Mouse (Mus musculus) G1E (cell line): ENCODE results near the gene Apc2. TPM values are rescaled to one million over a fixed set of nuclear protein-coding genes. Genes with fewer than 3 reads are reported as not detected.

Experiments
- ATAC-seq: 2 replicates; pipeline ENCODE4 v1.8.0; 2016; ENCODE audit warnings: mild to moderate bottlenecking; ENCODE audit not compliant: insufficient number of reproducible peaks, poor library complexity, low FRiP score, severe bottlenecking; ENCODE audit errors: extremely low read depth
- DNase-seq: peaks from one replicate; pipeline ENCODE4 v3.0.0; 2012; ENCODE audit warnings: low spot score
- H3K27me3 ChIP-seq: 2 replicates; pipeline ENCODE4 v1.6.1; 2012; ENCODE audit warnings: mild to moderate bottlenecking, low read length, inconsistent platforms; ENCODE audit not compliant: insufficient read depth
- H3K36me3 ChIP-seq: replicated peaks from 2 replicates; pipeline ENCODE3; 2012; ENCODE audit warnings: mild to moderate bottlenecking, inconsistent platforms
- H3K4me1 ChIP-seq: 2 replicates; pipeline ENCODE4 v1.6.1; 2012; ENCODE audit warnings: low read depth, low read length, inconsistent platforms, mixed read lengths; ENCODE audit not compliant: insufficient read depth
- H3K4me3 ChIP-seq: 2 replicates; pipeline ENCODE4 v1.5.1; 2012; ENCODE audit warnings: low read depth, mild to moderate bottlenecking, inconsistent platforms, low read length, moderate library complexity, mixed read lengths
- H3K9me3 ChIP-seq: replicated peaks from 2 replicates; pipeline ENCODE4 v1.6.1; 2012; ENCODE audit warnings: inconsistent platforms
- CTCF ChIP-seq: IDR thresholded peaks from 2 replicates; pipeline ENCODE4 v1.5.1; 2012; ENCODE audit warnings: low read depth, low read length, inconsistent platforms, mixed read lengths
- GATA1 ChIP-seq: IDR thresholded peaks from 2 replicates; pipeline ENCODE4 v1.6.1; 2012; ENCODE audit warnings: borderline replicate concordance, low read length, inconsistent platforms, mixed read lengths
- GATA2 ChIP-seq: IDR thresholded peaks from 2 replicates; pipeline ENCODE4 v1.6.1; 2012; ENCODE audit warnings: low read depth, low read length, inconsistent platforms, borderline replicate concordance
- POLR2AphosphoS5 ChIP-seq: IDR thresholded peaks from 2 replicates; pipeline ENCODE4 v1.6.1; 2012; ENCODE audit warnings: low read depth, low read length, inconsistent platforms; ENCODE audit not compliant: insufficient replicate concordance
- TAL1 ChIP-seq: conservative IDR thresholded peaks from 2 replicates; pipeline ENCODE4 v1.6.1; 2012; ENCODE audit warnings: low read depth, low read length, inconsistent platforms, mixed read lengths
- polyA plus RNA-seq: library from polyadenylated mRNA; stranded (reverse); fragments of >175 nt; gene quantifications from 2 replicates; pipeline ENCODE4 v1.2.3, GENCODE M21; 2012
- total RNA-seq, 2 experiments: library from RNA; stranded (forward) in 1 of 2; stranded (reverse) in 1 of 2; fragments of 200-1000 nt in 1 of 2; fragments of >200 nt in 1 of 2; fragmentation: Nextera tagmentation in 1 of 2; gene quantifications; 2 replicates each; pipeline ENCODE4 v1.2.3; 2014 to 2017

The Apc2 gene
- total and polyA plus RNA-seq, 3 experiments: 0.02 to 0.23 (median 0.11) TPM

DNA sequence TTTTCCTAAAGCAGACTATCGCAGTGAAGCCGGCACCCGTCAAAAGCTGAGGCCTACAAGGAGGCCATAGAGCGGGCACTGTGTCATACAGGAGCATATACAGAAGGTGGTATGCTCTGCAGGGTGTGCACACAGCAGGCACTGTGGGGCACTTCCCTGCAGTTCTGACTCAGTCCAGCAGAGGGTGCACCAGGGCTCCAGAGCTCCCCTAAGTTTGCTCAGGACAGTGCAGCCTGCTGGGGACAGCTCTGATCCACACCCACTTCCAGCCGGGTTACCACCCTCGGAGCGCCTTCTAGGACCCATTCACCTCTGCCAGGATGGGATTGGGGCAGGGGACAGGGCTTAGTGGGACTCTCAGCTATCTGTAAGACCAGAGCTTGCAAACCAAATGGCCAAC, 54.5 kb downstream of the Apc2 start:
- peak; percentile 97 for TF ChIP-seq CTCF
- TF ChIP-seq POLR2AphosphoS5: no peak
- ATAC-seq: peak; percentile 69
- no peaks in the 10 kb centered on the region for H3K9me3 ChIP-seq
- H3K27me3 ChIP-seq: peaks cover 61% of the 10 kb centered on the region
- DNase-seq: peak; percentile 70
- H3K4me3 ChIP-seq: no peak overlapping the region
- H3K4me1 ChIP-seq: peaks cover 64% of the 10 kb centered on the region
- H3K36me3 ChIP-seq: peaks cover 4% of the 10 kb centered on the region

DNA sequence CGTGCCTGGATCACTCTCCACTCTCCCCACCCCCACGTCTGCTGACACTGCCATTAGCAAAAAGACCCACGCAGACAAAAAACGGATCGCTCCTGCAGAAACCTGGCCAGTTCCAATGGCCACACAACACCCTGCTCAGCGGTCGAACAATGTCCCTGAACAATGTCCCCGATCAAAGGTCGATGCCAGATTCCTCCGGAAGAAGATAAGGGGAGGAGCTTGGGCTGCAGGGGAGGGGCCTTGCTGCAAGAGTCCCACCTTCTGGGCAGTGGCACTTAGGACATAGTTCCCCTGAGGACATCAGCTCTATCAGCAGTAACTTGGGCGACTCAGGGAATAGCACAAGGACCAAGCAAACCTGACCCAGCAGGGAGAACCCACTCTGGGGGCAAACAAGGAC, 56.1 kb downstream of the Apc2 start:
- Histone ChIP-seq H3K36me3 (no peaks in the 10 kb centered on the region), H3K27me3 (peaks cover 77% of the 10 kb centered on the region), H3K4me3 (no peak overlapping the region), H3K9me3 (no peaks in the 10 kb centered on the region), H3K4me1 (peaks cover 56% of the 10 kb centered on the region)
- DNase-seq: no peak
- TF ChIP-seq GATA2 (no peak), TAL1 (no peak), POLR2AphosphoS5 (no peak)
- ATAC-seq: no peak

DNA sequence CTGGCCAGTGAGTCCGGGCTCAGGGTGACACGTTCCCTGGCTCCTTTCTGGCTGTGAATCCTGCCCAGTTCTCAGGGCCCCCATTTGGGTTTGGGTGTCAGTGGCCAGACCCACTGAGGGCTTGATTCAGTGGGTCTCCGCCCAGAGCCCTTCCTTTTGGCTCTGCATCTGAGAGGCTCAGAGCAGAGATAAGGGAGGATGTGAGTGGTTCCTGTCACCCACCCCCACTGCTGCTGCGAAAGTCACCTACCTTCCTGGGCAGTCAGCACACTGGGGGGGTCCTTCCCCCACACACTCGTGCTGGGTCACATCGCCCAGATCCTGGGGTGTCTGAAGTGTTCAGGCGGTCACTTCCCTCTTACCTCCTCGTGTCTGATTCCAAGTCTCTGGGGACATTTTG, 57.0 kb downstream of the Apc2 start:
- Histone ChIP-seq H3K4me3 (no peak overlapping the region), H3K27me3 (peaks cover 86% of the 10 kb centered on the region)
- ATAC-seq: no peak

DNA sequence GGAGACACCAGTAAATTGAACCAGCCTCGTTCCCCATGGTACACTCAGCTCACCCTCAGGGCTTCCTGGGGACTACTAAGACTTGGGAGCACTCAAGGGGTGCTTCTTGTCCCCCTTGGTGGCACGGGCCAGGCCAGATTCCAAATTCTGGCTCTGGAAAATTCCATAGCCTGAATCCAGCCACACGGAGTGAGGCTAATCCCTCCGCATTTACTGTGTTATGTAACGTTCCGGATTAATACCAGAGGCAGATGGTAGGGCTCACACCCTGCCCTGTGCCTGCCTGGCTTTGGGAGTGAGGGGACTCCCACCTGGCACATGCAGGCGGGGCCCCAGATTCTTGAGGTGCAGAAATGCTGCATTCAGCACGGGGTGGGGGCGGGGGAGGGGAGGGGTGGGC, 59.7 kb downstream of the Apc2 start:
- H3K4me1 ChIP-seq: peaks cover 24% of the 10 kb centered on the region
- ATAC-seq (no peak), DNase-seq (no peak)
- no peak for TF ChIP-seq CTCF
- TF ChIP-seq TAL1: no peak
- no peak for TF ChIP-seq GATA1
- TF ChIP-seq POLR2AphosphoS5: no peak
- TF ChIP-seq GATA2: no peak
- H3K36me3 ChIP-seq: no peaks in the 10 kb centered on the region
- no peak overlapping the region for H3K4me3 ChIP-seq
- no peaks in the 10 kb centered on the region for H3K9me3 ChIP-seq
- peaks cover 96% of the 10 kb centered on the region for H3K27me3 ChIP-seq

More for the DNA sequence above, 57.0 kb downstream of the Apc2 start:
- H3K4me1 ChIP-seq: peaks cover 48% of the 10 kb centered on the region
- DNase-seq: no peak
- no peaks in the 10 kb centered on the region for H3K36me3 ChIP-seq
- TF ChIP-seq POLR2AphosphoS5: no peak
- no peak for TF ChIP-seq CTCF
- TF ChIP-seq GATA1: no peak
- TF ChIP-seq GATA2: no peak
- TF ChIP-seq TAL1: no peak
- H3K9me3 ChIP-seq: no peaks in the 10 kb centered on the region

DNA sequence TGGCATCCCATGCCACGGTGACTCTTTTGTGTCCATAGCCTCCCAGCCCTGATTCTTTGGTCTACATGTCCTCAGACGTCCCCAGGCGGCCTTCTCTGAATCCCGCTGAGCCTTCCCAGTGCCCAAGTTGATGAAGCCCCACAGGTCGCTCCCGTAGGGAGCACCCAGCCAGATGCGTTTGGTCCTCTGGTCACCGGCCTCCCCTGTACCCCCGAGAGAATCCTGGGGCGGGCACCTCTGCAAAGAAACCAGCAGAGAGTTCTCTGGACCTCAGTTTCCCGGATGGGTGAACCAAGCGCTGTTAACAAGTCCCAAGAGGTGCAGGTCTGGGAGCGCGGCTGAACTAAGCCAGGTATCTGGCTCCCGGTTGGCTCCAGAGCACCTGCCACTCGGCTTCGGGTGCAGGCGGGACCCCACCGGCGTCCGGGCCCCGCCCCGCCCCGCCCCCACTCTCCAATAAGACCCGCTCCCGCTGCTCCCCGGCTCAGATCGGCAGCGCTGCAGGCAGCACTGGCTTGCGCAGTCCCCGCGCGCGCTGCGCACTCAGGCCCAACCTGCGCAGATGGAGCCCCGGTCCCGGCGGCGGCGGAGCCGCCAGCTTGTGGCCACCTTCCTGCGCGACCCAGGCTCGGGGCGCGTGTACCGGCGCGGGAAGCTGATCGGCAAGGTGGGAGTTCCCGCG, 60.4 kb downstream of the Apc2 start, which contains the start of gene Plk5:
Plk5 (plus strand) TSS at position 459 of the 682 bp plus-strand sequence.
- no peak for TF ChIP-seq TAL1
- TF ChIP-seq POLR2AphosphoS5: no peak
- no peak for TF ChIP-seq GATA2
- TF ChIP-seq CTCF: no peak
- TF ChIP-seq GATA1: no peak
- Histone ChIP-seq H3K36me3 (no peaks in the 10 kb centered on the region), H3K4me3 (no peak within 1 kb of the TSS), H3K9me3 (no peaks in the 10 kb centered on the region), H3K4me1 (peaks cover 21% of the 10 kb centered on the region), H3K27me3 (peaks cover 96% of the 10 kb centered on the region)
- DNase-seq (no peak), ATAC-seq (no peak)

DNA sequence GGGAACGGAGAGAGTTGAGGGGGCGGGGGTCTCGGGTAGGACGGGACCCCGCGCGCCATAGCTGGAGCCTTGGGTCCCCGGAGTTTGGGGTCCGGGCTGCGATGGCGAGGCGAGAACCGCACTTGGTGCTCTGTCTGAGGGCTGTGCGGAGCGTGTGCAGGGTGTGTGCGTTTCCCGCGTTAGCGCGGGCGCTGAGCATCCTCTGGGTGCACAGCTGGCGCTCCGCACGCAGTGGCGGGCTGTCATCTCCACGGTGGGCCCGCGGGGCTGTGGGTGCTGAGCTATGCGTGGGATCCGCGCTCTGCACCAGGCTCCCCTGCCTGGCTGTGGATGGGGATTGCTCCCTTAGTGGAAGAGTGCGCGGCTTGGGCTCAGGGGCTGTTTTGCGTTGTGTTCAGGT, 61.0 kb downstream of the Apc2 start:
- no peak for ATAC-seq
- no peaks in the 10 kb centered on the region for H3K36me3 ChIP-seq
- DNase-seq: no peak
- TF ChIP-seq CTCF (no peak), POLR2AphosphoS5 (no peak), TAL1 (no peak), GATA1 (no peak), GATA2 (no peak)
- H3K4me1 ChIP-seq: peaks cover 21% of the 10 kb centered on the region
- peaks cover 93% of the 10 kb centered on the region for H3K27me3 ChIP-seq
- H3K4me3 ChIP-seq: no peak overlapping the region
- H3K9me3 ChIP-seq: no peaks in the 10 kb centered on the region
